Mouse (Mus musculus) midbrain, postnatal 0 days (tissue): ENCODE data around the gene Casp8. TPM values are rescaled to one million over a fixed set of nuclear protein-coding genes. Genes with fewer than 3 reads are reported as not detected.
A peak's percentile ranks its signal among the peaks of the same experiment; 100 is the strongest.
"Not testable (repeated sequence)": the region's sequence is repeated elsewhere in the genome, so short reads cannot be mapped to it uniquely, and the experiment has no call there.

Source experiments
- ATAC-seq: fragments of 200-750 bp; cut with Nextera tagmentation; 2 replicates; pipeline ENCODE4 v1.8.0; 2017; ENCODE audit warnings: moderate number of reproducible peaks, mild to moderate bottlenecking, moderate TSS enrichment, moderate library complexity; ENCODE audit not compliant: low FRiP score
- DNase-seq: peaks from one replicate; pipeline ENCODE4 v3.0.0-alpha.2; 2015; ENCODE audit warnings: low spot score
- H3K27ac ChIP-seq: fragments of 300-500 bp; sonication (generic); 2 replicates; pipeline ENCODE4 v1.5.1; 2014; ENCODE audit warnings: low read depth, mild to moderate bottlenecking, low read length, mixed read lengths
- H3K27me3 ChIP-seq: fragments of 300-500 bp; sonication (generic); 2 replicates; pipeline ENCODE4 v1.6.1; 2014; ENCODE audit warnings: low read length, control low read depth, mixed read lengths; ENCODE audit not compliant: insufficient read depth
- H3K36me3 ChIP-seq: fragments of 300-500 bp; sonication (generic); 2 replicates; pipeline ENCODE4 v1.6.1; 2014; ENCODE audit warnings: low read length, control low read depth, mixed read lengths; ENCODE audit not compliant: insufficient read depth
- H3K4me1 ChIP-seq: fragments of 300-500 bp; sonication (generic); 2 replicates; pipeline ENCODE4 v1.6.1; 2014; ENCODE audit warnings: mild to moderate bottlenecking, control low read depth, antibody characterized with exemption, low read length, mixed read lengths; ENCODE audit not compliant: insufficient read depth
- H3K4me2 ChIP-seq: fragments of 300-500 bp; sonication (generic); 2 replicates; pipeline ENCODE4 v1.6.1; 2014; ENCODE audit warnings: low read depth, mild to moderate bottlenecking, low read length, mixed read lengths; ENCODE audit not compliant: poor library complexity, severe bottlenecking
- H3K4me3 ChIP-seq: fragments of 300-500 bp; sonication (generic); 2 replicates; pipeline ENCODE4 v1.5.1; 2014; ENCODE audit warnings: low read depth, mild to moderate bottlenecking, low read length, moderate library complexity
- H3K9ac ChIP-seq: fragments of 300-500 bp; sonication (generic); replicated peaks from 2 replicates; pipeline ENCODE4 v1.6.1; 2014; ENCODE audit warnings: mild to moderate bottlenecking, low read length, moderate library complexity, mixed read lengths; ENCODE audit not compliant: poor library complexity, severe bottlenecking
- H3K9me3 ChIP-seq: fragments of 300-500 bp; sonication (generic); 2 replicates; pipeline ENCODE4 v1.6.1; 2016; ENCODE audit warnings: low read length, control low read depth
- CTCF ChIP-seq: IDR thresholded peaks from 2 replicates; pipeline ENCODE4 v1.5.1; 2016; ENCODE audit warnings: antibody characterized with exemption, mild to moderate bottlenecking
- WGBS: fragments of 180-500 bp; shearing (Covaris S2); extraction: QIAGEN DNeasy Blood & Tissue Kit; methylation state at CpG from one replicate; pipeline ENCODE4 v1.1.7; 2014; 5-methylcytosine and 5-hydroxymethylcytosine counted together
- polyA plus RNA-seq: library from polyadenylated mRNA; unstranded; fragments of >200 nt; fragmentation: Nextera tagmentation; extraction: Ambion mirVana; gene quantifications from 2 replicates; pipeline ENCODE4 v1.2.1, GENCODE M21; 2015
- total RNA-seq: library from RNA; depleted of rRNA; stranded (reverse); fragments of >200 nt; gene quantifications from 2 replicates; pipeline ENCODE4 v1.2.3, GENCODE M21; 2014

The Casp8 gene
- total and polyA plus RNA-seq, 2 experiments from 2014 or later = 2.2 to 4.3 TPM

DNA sequence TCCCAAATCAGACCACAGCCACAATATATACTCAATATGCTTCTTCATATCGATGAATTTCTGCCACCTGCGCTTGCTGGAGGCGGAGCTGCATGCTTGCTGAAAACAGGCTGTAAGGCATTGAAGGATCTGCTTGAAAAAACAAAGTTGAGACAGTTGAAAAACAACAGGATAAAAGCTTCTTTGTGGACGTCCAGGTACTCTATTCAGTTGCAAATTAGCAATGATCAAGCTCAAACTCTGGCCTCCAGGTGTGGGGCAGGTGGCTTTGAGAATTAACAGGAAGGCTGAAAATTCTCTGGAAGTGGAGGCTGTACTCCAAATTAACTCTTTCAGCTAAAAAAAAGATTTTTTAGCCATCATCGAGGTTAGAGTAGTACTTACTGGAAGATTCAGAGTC, 32.6 kb upstream of the Casp8 start:
- ATAC-seq = no peak
- no peak overlapping the region for H3K9ac ChIP-seq
- H3K9me3 ChIP-seq = no peaks in the 10 kb centered on the region
- H3K4me1 ChIP-seq = no peaks in the 10 kb centered on the region
- 75% methylated on average over 5 of the region's 5 CpGs for WGBS
- no peak overlapping the region for H3K27ac ChIP-seq
- H3K27me3 ChIP-seq = no peaks in the 10 kb centered on the region
- no peak for DNase-seq
- no peak overlapping the region for H3K4me2 ChIP-seq
- H3K36me3 ChIP-seq = no peaks in the 10 kb centered on the region; the same call in 1 of the 2 replicates
- H3K4me3 ChIP-seq = no peak overlapping the region
- TF ChIP-seq CTCF = no peak

DNA sequence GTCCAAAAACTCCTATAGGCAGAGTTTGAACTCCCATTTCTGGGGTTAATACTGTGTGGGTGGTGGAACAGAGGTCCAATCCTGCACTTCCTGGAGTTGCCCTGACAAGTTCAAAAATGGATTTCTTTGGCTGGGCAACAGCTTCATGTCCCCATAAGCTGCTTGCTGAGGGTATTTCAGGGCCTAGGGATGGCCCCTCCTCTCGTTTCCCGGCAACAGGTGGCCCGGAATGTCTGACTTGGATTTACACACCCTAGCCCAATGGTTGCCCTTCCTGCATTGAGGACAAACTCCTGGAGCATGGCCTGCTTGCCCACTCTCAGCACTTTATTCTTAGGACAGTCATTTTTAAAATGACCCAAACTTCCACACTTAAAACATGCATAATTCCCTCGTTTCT, 28.7 kb upstream of the Casp8 start:
- not testable (repeated sequence) for H3K9ac ChIP-seq, H3K4me2 ChIP-seq, ATAC-seq, H3K27ac ChIP-seq, H3K36me3 ChIP-seq, DNase-seq, H3K4me3 ChIP-seq, H3K27me3 ChIP-seq, H3K4me1 ChIP-seq, H3K9me3 ChIP-seq
- WGBS = 66% methylated on average over 4 of the region's 4 CpGs

DNA sequence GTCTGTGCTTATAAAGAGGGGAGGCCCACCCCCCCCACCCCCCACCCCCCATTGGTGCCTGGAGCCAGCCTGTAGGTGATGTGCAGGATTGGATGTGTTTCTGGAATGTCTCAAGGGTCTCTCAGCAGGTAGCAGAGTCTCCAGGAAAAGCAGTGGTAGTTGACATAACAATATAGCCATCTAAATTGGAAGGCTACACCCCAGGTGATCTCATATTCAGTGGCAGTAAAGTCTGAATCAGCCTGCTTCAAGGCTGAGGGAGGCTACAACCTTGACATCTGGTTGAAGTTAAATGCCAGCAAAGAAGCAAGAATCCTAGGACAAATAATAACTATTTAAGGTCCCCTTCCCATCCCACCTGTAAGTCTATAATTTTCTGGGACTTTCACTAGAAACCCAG, 26.0 kb upstream of the Casp8 start:
- H3K9me3 ChIP-seq = no peaks in the 10 kb centered on the region
- DNase-seq = no peak

DNA sequence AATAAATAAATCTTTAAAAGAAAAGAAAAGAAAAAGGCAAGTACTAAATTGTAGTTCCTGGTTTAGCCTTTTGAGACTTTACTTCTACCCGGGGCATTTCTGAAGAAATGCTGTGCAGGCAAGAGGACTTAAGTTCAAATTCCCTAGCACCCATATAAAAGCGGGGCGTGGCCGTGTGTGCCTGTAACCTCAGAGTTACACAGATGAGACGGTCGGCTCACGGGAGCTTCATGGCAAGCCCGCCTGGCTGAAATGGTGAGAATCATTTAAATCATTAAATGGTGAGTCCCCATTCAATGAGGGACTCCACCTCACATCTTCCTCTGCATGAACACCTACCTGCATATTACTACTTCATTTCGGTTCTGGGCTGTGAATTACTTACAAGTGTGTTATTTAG, 25.5 kb upstream of the Casp8 start:
- no peak overlapping the region for H3K4me3 ChIP-seq
- WGBS = 58% methylated on average over 9 of the region's 9 CpGs
- ATAC-seq (no peak), DNase-seq (no peak)
- H3K9me3 ChIP-seq = no peaks in the 10 kb centered on the region
- no peaks in the 10 kb centered on the region for H3K4me1 ChIP-seq
- no peak for TF ChIP-seq CTCF
- no peak overlapping the region for H3K4me2 ChIP-seq
- no peaks in the 10 kb centered on the region for H3K27me3 ChIP-seq
- no peaks in the 10 kb centered on the region for H3K36me3 ChIP-seq
- H3K27ac ChIP-seq = no peak overlapping the region
- no peak overlapping the region for H3K9ac ChIP-seq

More for the DNA sequence above, 26.0 kb upstream of the Casp8 start:
- TF ChIP-seq CTCF = no peak
- Histone ChIP-seq H3K27ac (no peak overlapping the region), H3K4me3 (no peak overlapping the region), H3K27me3 (no peaks in the 10 kb centered on the region), H3K4me1 (no peaks in the 10 kb centered on the region), H3K36me3 (no peaks in the 10 kb centered on the region), H3K9ac (no peak overlapping the region), H3K4me2 (no peak overlapping the region)
- ATAC-seq = no peak

DNA sequence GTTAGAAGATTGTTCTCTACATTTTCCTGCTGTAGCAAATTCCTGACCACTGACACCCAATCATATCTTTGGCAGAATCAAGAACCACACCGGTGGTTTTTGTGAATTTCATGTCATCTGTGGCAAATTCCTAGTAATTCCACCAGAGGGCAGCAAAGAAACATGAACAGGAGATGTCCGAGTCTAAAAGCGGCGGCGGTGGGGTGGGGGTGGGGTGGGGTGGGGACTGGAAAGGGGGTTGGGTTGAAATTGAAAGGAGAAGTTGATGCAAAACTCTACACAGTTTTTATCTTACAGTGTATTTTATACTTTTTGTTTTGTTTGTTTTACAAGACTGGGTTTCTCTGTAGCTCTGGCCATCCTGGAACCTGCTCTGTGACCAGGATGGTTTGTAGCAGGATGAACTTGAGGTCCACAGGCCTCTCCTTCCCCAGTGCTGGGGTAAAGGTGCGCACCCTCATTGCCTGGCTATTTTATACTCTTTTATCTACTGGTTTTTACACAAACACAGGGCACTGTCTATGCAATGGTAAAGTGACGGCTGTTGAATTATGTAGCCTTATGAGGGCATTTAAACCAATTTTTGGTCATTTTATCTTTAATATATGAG, 25.0 kb upstream of the Casp8 start:
- no peaks in the 10 kb centered on the region for H3K9me3 ChIP-seq
- no peak overlapping the region for H3K9ac ChIP-seq
- no peaks in the 10 kb centered on the region for H3K4me1 ChIP-seq
- peak; percentile 76 for TF ChIP-seq CTCF
- no peaks in the 10 kb centered on the region for H3K36me3 ChIP-seq
- H3K27ac ChIP-seq = no peak overlapping the region
- no peaks in the 10 kb centered on the region for H3K27me3 ChIP-seq
- 29% methylated on average over 7 of the region's 7 CpGs for WGBS
- ATAC-seq = no peak; the same call in 1 of the 2 replicates
- H3K4me3 ChIP-seq = no peak overlapping the region
- peak; percentile 60 for DNase-seq
- no peak overlapping the region for H3K4me2 ChIP-seq

DNA sequence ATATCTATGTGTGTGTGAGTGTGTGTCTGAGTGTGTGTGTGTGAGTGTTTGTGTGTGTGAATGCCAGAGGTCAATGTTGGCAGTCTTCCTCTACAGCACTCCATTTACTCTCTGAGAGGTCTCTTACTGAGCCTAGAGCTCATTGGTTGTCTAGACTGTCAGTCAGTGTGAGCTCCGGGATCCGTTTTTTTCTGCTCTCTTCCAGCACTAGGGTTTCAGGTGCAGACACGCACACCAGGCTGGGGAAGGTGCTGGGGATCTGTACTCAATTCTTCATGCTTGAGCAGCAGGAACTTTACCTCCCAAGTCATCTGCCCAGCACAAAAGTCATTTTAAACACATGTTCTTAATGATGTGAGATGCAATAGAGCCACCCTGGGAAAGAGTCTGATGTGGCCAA, 23.1 kb upstream of the Casp8 start:
- DNase-seq (no peak), ATAC-seq (no peak)
- Histone ChIP-seq H3K9ac (no peak overlapping the region), H3K36me3 (no peaks in the 10 kb centered on the region), H3K4me1 (no peaks in the 10 kb centered on the region), H3K9me3 (no peaks in the 10 kb centered on the region), H3K4me3 (no peak overlapping the region), H3K27ac (no peak overlapping the region), H3K4me2 (no peak overlapping the region), H3K27me3 (no peaks in the 10 kb centered on the region)
- 72% methylated on average over 3 of the region's 3 CpGs for WGBS
- no peak for TF ChIP-seq CTCF
